Mouse (Mus musculus): ENCODE data around the gene Irf2bp1. TPM values are rescaled to one million over a fixed set of nuclear protein-coding genes. Genes with fewer than 3 reads are reported as not detected.
A peak's percentile ranks its signal among the peaks of the same experiment; 100 is the strongest.

The Irf2bp1 gene
- polyA plus RNA-seq, 1 experiment from 2014 or later, result 25.9 TPM

DNA sequence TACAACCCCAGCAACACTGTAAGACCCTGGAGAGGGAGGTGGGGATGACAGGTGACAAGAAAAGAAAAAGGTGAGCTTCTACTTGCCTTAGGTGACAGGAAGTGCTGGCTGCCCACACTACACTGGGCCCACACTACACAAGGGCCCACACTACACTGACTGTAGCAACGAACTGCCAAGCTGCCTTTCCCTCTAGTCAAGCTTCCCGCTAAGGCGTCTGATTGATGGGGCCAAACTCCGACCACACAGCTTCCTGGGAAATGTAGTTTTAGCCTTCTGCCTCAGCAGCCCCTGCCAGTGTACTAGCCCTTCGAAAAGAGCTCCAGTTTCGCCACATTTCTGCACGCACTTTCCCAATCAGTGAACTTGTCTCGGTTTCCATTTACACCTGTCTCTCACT, 36.2 kb upstream of the Irf2bp1 start:
- no peak overlapping the region for H3K4me3 ChIP-seq (ENCODE audit: low read depth, low read length)
- H3K27ac ChIP-seq (ENCODE audit: low read depth, low read length), result no peak overlapping the region
- no peaks in the 10 kb centered on the region for H3K9me3 ChIP-seq (replicated peaks; ENCODE audit: control insufficient read depth, low read length)
- H3K4me1 ChIP-seq (ENCODE audit: control insufficient read depth, insufficient read depth, low read length), result peaks cover 6% of the 10 kb centered on the region
- no peaks in the 10 kb centered on the region for H3K27me3 ChIP-seq (replicated peaks; ENCODE audit: control insufficient read depth, insufficient read depth, low read length)
- DNase-seq (ENCODE audit: low spot score) (no peak), ATAC-seq (0 out of 2 replicates have a peak, but pooled peaks have one; percentile 18)
- no peak overlapping the region for H3K4me2 ChIP-seq (ENCODE audit: low read length)
- no peak overlapping the region for H3K9ac ChIP-seq (ENCODE audit: low read length)
- no peaks in the 10 kb centered on the region for H3K36me3 ChIP-seq (ENCODE audit: control insufficient read depth, insufficient read depth, low read length)
- 10% methylated on average over 8 of the region's 8 CpGs for WGBS

DNA sequence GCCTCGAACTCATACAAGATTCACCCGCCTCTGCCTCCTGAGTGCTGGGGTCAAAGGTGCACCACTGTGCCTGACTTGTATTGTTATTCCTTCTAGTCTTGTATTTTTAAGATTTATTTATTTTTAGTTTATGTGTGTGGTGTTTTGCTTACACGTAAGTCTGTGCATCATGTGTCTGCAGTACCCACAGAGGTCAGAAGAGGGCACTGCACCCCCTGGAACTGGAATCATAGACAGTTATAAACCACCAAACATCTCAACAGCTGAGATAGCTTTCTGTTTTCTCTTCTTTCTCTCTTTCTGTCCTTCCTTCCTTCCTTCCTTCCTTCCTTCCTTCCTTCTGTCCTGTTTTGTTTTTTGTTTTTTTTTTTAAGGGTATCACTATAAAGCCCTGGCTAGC, 32.9 kb upstream of the Irf2bp1 start:
- H3K36me3 ChIP-seq (ENCODE audit: control insufficient read depth, insufficient read depth, low read length), result no peaks in the 10 kb centered on the region
- DNase-seq (ENCODE audit: low spot score) (no peak), ATAC-seq (no peak)
- H3K27ac ChIP-seq (ENCODE audit: low read depth, low read length), result no peak overlapping the region
- no peak overlapping the region for H3K4me2 ChIP-seq (ENCODE audit: low read length)
- no peaks in the 10 kb centered on the region for H3K27me3 ChIP-seq (replicated peaks; ENCODE audit: control insufficient read depth, insufficient read depth, low read length)
- WGBS, result 92% methylated on average over 3 of the region's 3 CpGs
- H3K9ac ChIP-seq (ENCODE audit: low read length), result no peak overlapping the region
- no peak overlapping the region for H3K4me3 ChIP-seq (ENCODE audit: low read depth, low read length)
- no peaks in the 10 kb centered on the region for H3K4me1 ChIP-seq (ENCODE audit: control insufficient read depth, insufficient read depth, low read length)
- no peaks in the 10 kb centered on the region for H3K9me3 ChIP-seq (replicated peaks; ENCODE audit: control insufficient read depth, low read length)

DNA sequence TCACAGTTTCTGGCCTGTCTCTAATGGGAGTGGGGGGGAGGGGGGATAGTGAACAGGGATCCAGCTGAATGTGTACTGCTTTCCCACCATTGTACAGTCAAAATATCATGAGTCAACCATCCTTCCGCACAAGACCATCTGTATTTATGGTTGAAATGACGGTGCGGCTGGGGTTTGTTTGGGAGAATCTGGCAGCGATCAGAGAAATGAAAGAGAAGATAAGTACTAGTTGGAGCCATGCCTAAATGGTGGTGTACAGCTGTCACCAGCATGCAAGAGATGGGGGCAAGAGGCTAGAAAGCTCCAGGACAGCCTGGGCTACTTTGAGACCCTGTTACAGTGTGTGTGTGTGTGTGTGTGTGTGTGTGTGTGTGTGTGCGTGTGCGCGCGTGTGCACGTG, 25.5 kb upstream of the Irf2bp1 start:
- Histone ChIP-seq H3K36me3 (ENCODE audit: control insufficient read depth, insufficient read depth, low read length) (no peaks in the 10 kb centered on the region), H3K9me3 (replicated peaks; ENCODE audit: control insufficient read depth, low read length) (no peaks in the 10 kb centered on the region), H3K27ac (ENCODE audit: low read depth, low read length) (no peak overlapping the region), H3K4me2 (ENCODE audit: low read length) (no peak overlapping the region), H3K4me1 (ENCODE audit: control insufficient read depth, insufficient read depth, low read length) (no peaks in the 10 kb centered on the region), H3K27me3 (replicated peaks; ENCODE audit: control insufficient read depth, insufficient read depth, low read length) (no peaks in the 10 kb centered on the region), H3K4me3 (ENCODE audit: low read depth, low read length) (no peak overlapping the region), H3K9ac (ENCODE audit: low read length) (no peak overlapping the region)
- peak; percentile 74; the same call in 1 of the 2 replicates for ATAC-seq
- DNase-seq (ENCODE audit: low spot score), result peak; percentile 67
- 82% methylated on average over 9 of the region's 9 CpGs for WGBS

- no peak overlapping the region for H3K4me3 ChIP-seq (ENCODE audit: low read depth, low read length)
- no peak overlapping the region for H3K4me2 ChIP-seq (ENCODE audit: low read length)
- DNase-seq (ENCODE audit: low spot score) (no peak), ATAC-seq (no peak)
- H3K27me3 ChIP-seq (replicated peaks; ENCODE audit: control insufficient read depth, insufficient read depth, low read length), result no peaks in the 10 kb centered on the region
- no peaks in the 10 kb centered on the region for H3K36me3 ChIP-seq (ENCODE audit: control insufficient read depth, insufficient read depth, low read length)
- H3K27ac ChIP-seq (ENCODE audit: low read depth, low read length), result no peak overlapping the region
- H3K9me3 ChIP-seq (replicated peaks; ENCODE audit: control insufficient read depth, low read length), result no peaks in the 10 kb centered on the region
- H3K4me1 ChIP-seq (ENCODE audit: control insufficient read depth, insufficient read depth, low read length), result peaks cover 3% of the 10 kb centered on the region; the same call in 1 of the 2 replicates
- H3K9ac ChIP-seq (ENCODE audit: low read length), result no peak overlapping the region
- 91% methylated on average over 2 of the region's 2 CpGs for WGBS
These were observed 17.3 kb upstream of the Irf2bp1 start for GRCm38 (mm10) chr7:18986503-18986902.

- H3K27me3 ChIP-seq (replicated peaks; ENCODE audit: control insufficient read depth, insufficient read depth, low read length), result 0 out of 2 replicates have a peak, but pooled peaks cover 2% of the 10 kb centered on the region
- DNase-seq (ENCODE audit: low spot score) (no peak), ATAC-seq (no peak)
- H3K9me3 ChIP-seq (replicated peaks; ENCODE audit: control insufficient read depth, low read length), result no peaks in the 10 kb centered on the region
- WGBS, result 69% methylated on average over 2 of the region's 2 CpGs
- H3K9ac ChIP-seq (ENCODE audit: low read length), result no peak within 1 kb of the TSS
- no peak within 1 kb of the TSS for H3K4me2 ChIP-seq (ENCODE audit: low read length)
- H3K4me3 ChIP-seq (ENCODE audit: low read depth, low read length), result no peak within 1 kb of the TSS
- no peaks in the 10 kb centered on the region for H3K36me3 ChIP-seq (ENCODE audit: control insufficient read depth, insufficient read depth, low read length)
- H3K4me1 ChIP-seq (ENCODE audit: control insufficient read depth, insufficient read depth, low read length), result peaks cover 3% of the 10 kb centered on the region; the same call in 1 of the 2 replicates
- no peak within 1 kb of the TSS for H3K27ac ChIP-seq (ENCODE audit: low read depth, low read length)
These were observed 16.7 kb upstream of the Irf2bp1 start, which contains the start of gene Nanos2 for GRCm38 (mm10) chr7:18987100-18987499. Gene Nanos2, plus strand, starts transcription at chr7:18987400.

DNA sequence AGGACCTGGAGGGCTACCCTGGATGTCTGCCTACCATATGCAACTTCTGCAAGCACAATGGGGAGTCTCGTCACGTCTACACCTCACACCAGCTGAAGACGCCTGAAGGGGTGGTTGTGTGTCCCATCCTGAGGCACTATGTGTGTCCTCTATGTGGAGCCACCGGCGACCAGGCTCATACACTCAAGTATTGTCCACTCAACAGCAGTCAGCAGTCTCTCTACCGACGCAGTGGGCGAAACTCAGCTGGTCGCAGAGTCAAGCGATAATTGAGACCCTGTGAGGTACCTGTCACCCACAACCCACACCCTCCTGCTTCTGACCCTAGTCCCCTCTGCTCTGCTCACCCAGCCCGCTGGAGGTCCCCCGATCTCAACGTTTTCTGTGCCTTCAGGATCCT, 16.1 kb upstream of the Irf2bp1 start:
- no peaks in the 10 kb centered on the region for H3K9me3 ChIP-seq (replicated peaks; ENCODE audit: control insufficient read depth, low read length)
- ATAC-seq (no peak), DNase-seq (ENCODE audit: low spot score) (no peak)
- no peak overlapping the region for H3K4me3 ChIP-seq (ENCODE audit: low read depth, low read length)
- 80% methylated on average over 13 of the region's 13 CpGs for WGBS
- 0 out of 2 replicates have a peak, but pooled peaks cover 6% of the 10 kb centered on the region for H3K27me3 ChIP-seq (replicated peaks; ENCODE audit: control insufficient read depth, insufficient read depth, low read length)
- peaks cover 4% of the 10 kb centered on the region; the same call in 1 of the 2 replicates for H3K4me1 ChIP-seq (ENCODE audit: control insufficient read depth, insufficient read depth, low read length)
- H3K9ac ChIP-seq (ENCODE audit: low read length), result no peak overlapping the region
- no peak overlapping the region for H3K4me2 ChIP-seq (ENCODE audit: low read length)
- H3K27ac ChIP-seq (ENCODE audit: low read depth, low read length), result no peak overlapping the region
- H3K36me3 ChIP-seq (ENCODE audit: control insufficient read depth, insufficient read depth, low read length), result no peaks in the 10 kb centered on the region

DNA sequence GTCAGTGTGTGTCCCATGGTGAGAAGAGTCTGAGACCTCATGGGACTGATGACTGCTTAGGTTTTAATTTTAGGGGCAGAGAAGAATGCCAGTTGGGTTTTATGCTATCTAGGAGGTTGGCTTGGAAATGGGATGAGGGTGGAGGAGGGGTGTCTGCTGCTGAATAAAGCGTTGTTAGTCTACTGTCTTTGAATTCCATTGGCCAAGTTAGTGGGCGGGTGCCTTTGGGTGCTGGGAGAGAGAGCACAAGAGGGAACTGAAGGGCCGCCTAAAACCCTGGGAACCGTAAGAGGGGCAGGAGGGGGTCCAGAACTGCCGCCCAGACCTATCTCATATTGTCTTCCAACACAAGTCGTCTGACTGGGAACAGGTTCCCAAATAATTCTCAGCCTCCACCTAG, 15.1 kb upstream of the Irf2bp1 start:
- 76% methylated on average over 6 of the region's 6 CpGs for WGBS
- Histone ChIP-seq H3K27ac (ENCODE audit: low read depth, low read length) (no peak overlapping the region), H3K36me3 (ENCODE audit: control insufficient read depth, insufficient read depth, low read length) (no peaks in the 10 kb centered on the region), H3K4me1 (ENCODE audit: control insufficient read depth, insufficient read depth, low read length) (peaks cover 8% of the 10 kb centered on the region; the same call in 1 of the 2 replicates), H3K27me3 (replicated peaks; ENCODE audit: control insufficient read depth, insufficient read depth, low read length) (0 out of 2 replicates have a peak, but pooled peaks cover 6% of the 10 kb centered on the region), H3K9ac (ENCODE audit: low read length) (no peak overlapping the region), H3K9me3 (replicated peaks; ENCODE audit: control insufficient read depth, low read length) (no peaks in the 10 kb centered on the region), H3K4me2 (ENCODE audit: low read length) (no peak overlapping the region), H3K4me3 (ENCODE audit: low read depth, low read length) (no peak overlapping the region)
- DNase-seq (ENCODE audit: low spot score) (no peak), ATAC-seq (no peak)

GRCm38 (mm10) chr7:18989995-18990394, 13.8 kb upstream of the Irf2bp1 start:
- ATAC-seq (no peak), DNase-seq (ENCODE audit: low spot score) (peak; percentile 51)
- 12% methylated on average over 5 of the region's 5 CpGs for WGBS
- H3K4me3 ChIP-seq (ENCODE audit: low read depth, low read length), result peak overlapping the region; percentile 52
- H3K27me3 ChIP-seq (replicated peaks; ENCODE audit: control insufficient read depth, insufficient read depth, low read length), result 0 out of 2 replicates have a peak, but pooled peaks cover 6% of the 10 kb centered on the region
- peak overlapping the region; percentile 56 for H3K9ac ChIP-seq (ENCODE audit: low read length)
- H3K4me2 ChIP-seq (ENCODE audit: low read length), result peak overlapping the region; percentile 87
- H3K4me1 ChIP-seq (ENCODE audit: control insufficient read depth, insufficient read depth, low read length), result peaks cover 8% of the 10 kb centered on the region; the same call in 1 of the 2 replicates
- peak overlapping the region; percentile 94 for H3K27ac ChIP-seq (ENCODE audit: low read depth, low read length)
- H3K36me3 ChIP-seq (ENCODE audit: control insufficient read depth, insufficient read depth, low read length), result no peaks in the 10 kb centered on the region
- H3K9me3 ChIP-seq (replicated peaks; ENCODE audit: control insufficient read depth, low read length), result no peaks in the 10 kb centered on the region

DNA sequence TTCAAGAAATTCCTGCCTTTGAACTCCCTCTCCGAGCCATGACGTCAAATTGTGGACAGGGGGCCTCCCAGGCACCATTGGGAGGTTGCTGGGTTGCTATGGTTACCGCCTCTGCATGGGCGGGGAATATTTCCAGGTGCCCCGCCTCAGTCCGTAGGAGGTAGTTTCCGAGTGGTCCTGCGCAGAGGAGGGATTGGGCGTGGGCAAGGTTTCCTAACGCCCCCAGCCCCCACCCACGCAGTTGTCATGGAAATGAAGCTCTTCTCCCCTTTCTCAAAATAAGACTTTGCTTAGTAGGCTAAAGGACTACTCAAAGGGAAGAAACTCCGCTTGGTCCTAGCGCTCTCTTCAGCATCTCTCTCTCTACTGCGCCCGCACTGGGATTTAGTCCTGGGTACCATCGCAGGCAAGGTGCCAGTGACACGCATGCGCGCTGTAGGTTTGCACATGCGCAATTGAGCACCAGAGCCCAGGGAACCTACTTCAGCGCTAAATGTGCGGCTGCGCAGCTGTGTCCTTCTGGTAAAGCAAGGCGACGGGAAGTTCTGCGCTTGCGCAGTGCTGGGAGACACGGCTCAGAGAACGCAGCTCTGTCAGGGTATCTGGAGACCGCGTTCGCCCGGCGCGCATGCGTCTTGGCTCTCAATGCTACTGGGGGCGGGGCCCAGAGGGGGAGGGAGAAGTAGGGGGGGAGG, 13.1 kb upstream of the Irf2bp1 start, which contains the start of gene Mypop:
Gene Mypop, plus strand, starts transcription at position 645 of the 695 bp plus-strand sequence.
- peak within 1 kb of the TSS; percentile 87 for H3K4me2 ChIP-seq (ENCODE audit: low read length)
- ATAC-seq, result peak; percentile 95
- H3K9ac ChIP-seq (ENCODE audit: low read length), result peak within 1 kb of the TSS; percentile 69
- H3K4me3 ChIP-seq (ENCODE audit: low read depth, low read length), result peak within 1 kb of the TSS; percentile 52
- peaks cover 8% of the 10 kb centered on the region; the same call in 1 of the 2 replicates for H3K4me1 ChIP-seq (ENCODE audit: control insufficient read depth, insufficient read depth, low read length)
- H3K27me3 ChIP-seq (replicated peaks; ENCODE audit: control insufficient read depth, insufficient read depth, low read length), result 0 out of 2 replicates have a peak, but pooled peaks cover 6% of the 10 kb centered on the region
- peak within 1 kb of the TSS; percentile 94 for H3K27ac ChIP-seq (ENCODE audit: low read depth, low read length)
- peak; percentile 100 for DNase-seq (ENCODE audit: low spot score)
- no peaks in the 10 kb centered on the region for H3K9me3 ChIP-seq (replicated peaks; ENCODE audit: control insufficient read depth, low read length)
- under 1% methylated on average over 37 of the region's 37 CpGs for WGBS
- H3K36me3 ChIP-seq (ENCODE audit: control insufficient read depth, insufficient read depth, low read length), result no peaks in the 10 kb centered on the region
